Mouse (Mus musculus) lung, postnatal 0 days (tissue): Measurements from ENCODE around the gene Dpp6. TPM values are rescaled to one million over a fixed set of nuclear protein-coding genes. Genes with fewer than 3 reads are reported as not detected.

ENCODE experiments used
- ATAC-seq: fragments of 200-750 bp; cut with Nextera tagmentation; 2 replicates; pipeline ENCODE4 v1.8.0; 2017; ENCODE audit warnings: moderate library complexity
- DNase-seq: peaks from one replicate; pipeline ENCODE4 v3.0.0-alpha.2; 2016; ENCODE audit warnings: low spot score
- H3K27ac ChIP-seq: fragments of 300-500 bp; sonication (generic); 2 replicates; pipeline ENCODE4 v1.5.1; 2014; ENCODE audit warnings: antibody characterized with exemption, mild to moderate bottlenecking, low read length, mixed read lengths
- H3K27me3 ChIP-seq: fragments of 300-500 bp; sonication (generic); replicated peaks from 2 replicates; pipeline ENCODE4 v1.6.1; 2014; ENCODE audit warnings: low read length, mixed read lengths; ENCODE audit not compliant: insufficient read depth
- H3K36me3 ChIP-seq: fragments of 300-500 bp; sonication (generic); 2 replicates; pipeline ENCODE4 v1.6.1; 2014; ENCODE audit warnings: low read length, mixed read lengths; ENCODE audit not compliant: insufficient read depth
- H3K4me1 ChIP-seq: fragments of 300-500 bp; sonication (generic); 2 replicates; pipeline ENCODE4 v1.6.1; 2014; ENCODE audit warnings: antibody characterized with exemption, low read depth, low read length, mixed read lengths; ENCODE audit not compliant: insufficient read depth
- H3K4me2 ChIP-seq: fragments of 300-500 bp; sonication (generic); replicated peaks from 2 replicates; pipeline ENCODE4 v1.6.1; 2014; ENCODE audit warnings: low read depth, mild to moderate bottlenecking, low read length, moderate library complexity, mixed read lengths
- H3K4me3 ChIP-seq: fragments of 300-500 bp; sonication (generic); 2 replicates; pipeline ENCODE4 v1.5.1; 2014; ENCODE audit warnings: low read depth, low read length
- H3K9ac ChIP-seq: fragments of 300-500 bp; sonication (generic); replicated peaks from 2 replicates; pipeline ENCODE4 v1.6.1; 2014; ENCODE audit warnings: low read depth, mild to moderate bottlenecking
- H3K9me3 ChIP-seq: fragments of 300-500 bp; sonication (generic); 2 replicates; pipeline ENCODE4 v1.6.1; 2016; ENCODE audit warnings: low read length, mixed read lengths
- CTCF ChIP-seq: IDR thresholded peaks from 2 replicates; pipeline ENCODE4 v1.5.1; 2016; ENCODE audit warnings: antibody characterized with exemption, mild to moderate bottlenecking
- EP300 ChIP-seq: IDR thresholded peaks from 2 replicates; pipeline ENCODE4 v1.6.1; 2016; ENCODE audit warnings: antibody characterized with exemption, mild to moderate bottlenecking, control low read depth
- WGBS: fragments of 180-500 bp; shearing (Covaris S2); extraction: QIAGEN DNeasy Blood & Tissue Kit; methylation state at CpG from one replicate; pipeline ENCODE4 v1.1.7; 2014; 5-methylcytosine and 5-hydroxymethylcytosine counted together
- polyA plus RNA-seq: library from polyadenylated mRNA; unstranded; fragments of >200 nt; fragmentation: Nextera tagmentation; extraction: Ambion mirVana; gene quantifications from 2 replicates; pipeline ENCODE4 v1.2.1, GENCODE M21; 2015

The Dpp6 gene
- polyA plus RNA-seq, 1 experiment from 2014 or later: 0.05 TPM

DNA sequence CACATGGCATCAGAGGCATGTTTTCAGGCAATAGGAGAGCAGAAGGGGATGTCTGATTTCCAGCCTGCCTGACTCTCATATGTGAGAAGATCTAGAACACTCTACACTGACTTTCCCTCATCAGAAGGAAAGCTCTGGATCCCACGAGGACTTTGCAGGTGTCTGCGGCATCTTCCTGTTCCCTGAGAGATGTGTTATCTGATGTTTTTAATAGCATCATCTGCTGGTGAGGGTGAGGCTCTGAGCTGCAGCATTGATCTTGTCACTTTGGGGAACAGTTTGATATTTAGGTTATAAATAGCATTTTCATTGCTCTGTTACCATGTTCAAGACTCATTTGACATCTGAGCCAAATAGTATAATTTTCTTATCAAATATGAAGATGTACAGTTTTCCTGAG is 388.8 kb downstream of the Dpp6 start:
- WGBS: 66% methylated on average over 2 of the region's 2 CpGs
- Histone ChIP-seq H3K9me3 (no peaks in the 10 kb centered on the region), H3K4me2 (no peak overlapping the region), H3K9ac (no peak overlapping the region), H3K36me3 (no peaks in the 10 kb centered on the region), H3K27ac (no peak overlapping the region), H3K27me3 (no peaks in the 10 kb centered on the region), H3K4me1 (no peaks in the 10 kb centered on the region), H3K4me3 (no peak overlapping the region)
- TF ChIP-seq CTCF (no peak), EP300 (no peak)
- DNase-seq (no peak), ATAC-seq (no peak)

- no peak for TF ChIP-seq CTCF
- no peak for TF ChIP-seq EP300
- no peak overlapping the region for H3K4me3 ChIP-seq
- H3K36me3 ChIP-seq: no peaks in the 10 kb centered on the region
- no peak overlapping the region for H3K4me2 ChIP-seq
- H3K9me3 ChIP-seq: no peaks in the 10 kb centered on the region
- DNase-seq (no peak), ATAC-seq (no peak)
- H3K27ac ChIP-seq: no peak overlapping the region
- no peaks in the 10 kb centered on the region for H3K4me1 ChIP-seq
- no peak overlapping the region for H3K9ac ChIP-seq
- no peaks in the 10 kb centered on the region for H3K27me3 ChIP-seq
- WGBS: 79% methylated on average over 7 of the region's 7 CpGs
Measured at GRCm38 (mm10) chr5:27206213-27206612, 389.2 kb downstream of the Dpp6 start.

DNA sequence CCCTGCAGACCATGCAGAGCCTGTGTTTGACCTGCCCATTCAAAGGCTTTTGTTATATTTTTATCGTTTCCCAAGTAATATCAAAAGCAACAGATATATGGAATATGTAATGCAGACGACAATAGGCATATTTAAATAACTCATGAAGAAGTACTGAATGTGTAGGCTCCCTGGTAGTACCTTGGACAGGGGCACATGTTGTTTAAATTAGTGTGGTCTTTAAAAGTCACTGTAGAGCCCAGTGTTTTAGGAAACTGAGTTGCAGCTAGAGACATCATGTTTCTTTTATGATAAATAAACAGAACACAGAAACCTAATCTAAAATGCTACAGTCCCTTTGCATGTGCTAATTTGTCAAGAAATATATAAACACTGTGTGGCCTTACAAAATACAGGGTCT is 403.1 kb downstream of the Dpp6 start:
- TF ChIP-seq EP300 (no peak), CTCF (no peak)
- DNase-seq: no peak
- no peak for ATAC-seq

DNA sequence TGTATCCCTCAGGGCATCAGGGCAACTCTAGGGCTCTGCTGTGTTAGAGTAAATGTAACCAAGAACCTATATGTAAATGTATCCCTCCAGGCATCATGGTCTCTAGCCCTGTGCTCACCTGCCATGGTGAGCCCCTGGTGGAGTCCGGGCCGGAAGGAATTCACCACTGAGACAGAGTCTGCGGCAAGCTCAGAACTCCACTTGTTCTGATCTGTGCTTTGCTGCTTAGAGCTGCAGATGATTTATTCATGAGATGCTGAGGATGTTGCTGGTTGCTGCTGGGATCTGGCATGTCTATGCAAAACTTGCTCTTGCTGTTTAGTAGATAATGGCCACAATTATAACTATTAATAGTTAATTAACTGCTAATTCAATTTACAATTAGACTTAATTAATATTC is 425.1 kb downstream of the Dpp6 start:
- Histone ChIP-seq H3K4me3 (no peak overlapping the region), H3K27me3 (no peaks in the 10 kb centered on the region), H3K4me2 (no peak overlapping the region), H3K4me1 (no peaks in the 10 kb centered on the region), H3K9me3 (no peaks in the 10 kb centered on the region), H3K9ac (no peak overlapping the region), H3K27ac (no peak overlapping the region), H3K36me3 (no peaks in the 10 kb centered on the region)
- no peak for DNase-seq
- ATAC-seq: no peak
- no peak for TF ChIP-seq CTCF
- 85% methylated on average over 3 of the region's 3 CpGs for WGBS

More for the DNA sequence above, 403.1 kb downstream of the Dpp6 start:
- no peaks in the 10 kb centered on the region for H3K36me3 ChIP-seq
- H3K4me2 ChIP-seq: no peak overlapping the region
- H3K9me3 ChIP-seq: no peaks in the 10 kb centered on the region
- H3K27me3 ChIP-seq: no peaks in the 10 kb centered on the region
- H3K4me3 ChIP-seq: no peak overlapping the region
- H3K27ac ChIP-seq: no peak overlapping the region
- no peak overlapping the region for H3K9ac ChIP-seq
- WGBS: 61% methylated on average over 2 of the region's 2 CpGs
- H3K4me1 ChIP-seq: no peaks in the 10 kb centered on the region

DNA sequence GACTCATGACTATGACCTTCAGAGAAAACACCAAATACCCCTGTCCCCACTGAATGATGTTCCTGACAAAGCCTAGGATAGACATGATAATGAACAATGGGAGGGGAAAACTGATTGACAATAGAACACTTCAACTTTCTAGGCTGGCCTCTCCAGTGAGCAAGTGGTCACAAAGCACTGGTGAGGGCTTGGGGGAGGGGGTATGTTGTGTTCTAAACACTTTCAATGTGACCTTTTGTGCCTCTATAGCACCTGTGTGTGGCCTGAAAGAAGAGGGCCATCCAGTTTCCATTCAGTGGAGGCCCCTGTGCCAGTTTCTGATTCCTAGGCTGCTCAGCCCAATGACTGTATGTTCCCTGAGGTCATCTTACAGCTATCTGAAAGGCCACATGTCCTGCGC is 426.2 kb downstream of the Dpp6 start:
- Histone ChIP-seq H3K9ac (no peak overlapping the region), H3K36me3 (no peaks in the 10 kb centered on the region), H3K4me1 (no peaks in the 10 kb centered on the region), H3K9me3 (no peaks in the 10 kb centered on the region), H3K4me3 (no peak overlapping the region), H3K27me3 (no peaks in the 10 kb centered on the region), H3K4me2 (no peak overlapping the region), H3K27ac (no peak overlapping the region)
- WGBS: 88% methylated on average over 1 of the region's 1 CpGs
- TF ChIP-seq CTCF (no peak), EP300 (no peak)
- no peak for ATAC-seq
- no peak for DNase-seq

- WGBS: 84% methylated on average over 3 of the region's 3 CpGs
- DNase-seq: no peak
- Histone ChIP-seq H3K4me2 (no peak overlapping the region), H3K9me3 (no peaks in the 10 kb centered on the region), H3K27ac (no peak overlapping the region), H3K4me3 (no peak overlapping the region), H3K4me1 (no peaks in the 10 kb centered on the region), H3K36me3 (no peaks in the 10 kb centered on the region), H3K27me3 (no peaks in the 10 kb centered on the region), H3K9ac (no peak overlapping the region)
- ATAC-seq: no peak
- TF ChIP-seq EP300 (no peak), CTCF (no peak)
Measured at GRCm38 (mm10) chr5:27247793-27248192, 430.8 kb downstream of the Dpp6 start.

DNA sequence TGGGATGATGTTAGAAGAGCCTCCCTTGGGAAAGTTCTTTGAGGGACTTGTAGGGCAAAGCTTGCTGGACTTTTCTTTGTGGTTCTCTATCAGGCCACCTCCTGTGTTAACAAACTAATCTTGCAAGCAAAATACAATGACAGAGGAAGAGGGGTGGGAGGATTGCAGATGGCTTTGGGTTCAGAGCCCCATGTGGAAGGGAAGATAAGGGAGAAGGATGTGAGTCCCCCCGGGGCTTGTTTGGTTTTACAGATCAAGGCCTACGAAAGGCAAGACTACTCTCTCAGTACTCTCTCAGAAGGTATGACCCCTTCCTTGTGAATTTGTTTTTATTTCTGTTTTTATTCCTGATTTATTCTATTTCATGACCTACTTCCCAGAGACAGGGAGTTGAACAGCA is 431.7 kb downstream of the Dpp6 start:
- Histone ChIP-seq H3K36me3 (no peaks in the 10 kb centered on the region), H3K4me3 (no peak overlapping the region), H3K4me2 (no peak overlapping the region), H3K27me3 (no peaks in the 10 kb centered on the region), H3K9me3 (no peaks in the 10 kb centered on the region), H3K27ac (no peak overlapping the region), H3K4me1 (no peaks in the 10 kb centered on the region), H3K9ac (no peak overlapping the region)
- TF ChIP-seq CTCF (no peak), EP300 (no peak)
- WGBS: 50% methylated on average over 2 of the region's 2 CpGs
- DNase-seq (no peak), ATAC-seq (no peak)
